Comparison of ENCODE assay signal across 22 mouse cellular contexts in genomic region chr14:101001070-101001469, GRCm38 (mm10).
"Had no signal": no experiment of that assay in that cellular context is flagged by ENCODE, and none has a peak within 500 bp of the region (broad histone marks: within the 10 kb centered on the region; RNA-seq: fewer than 3 reads in every experiment).

No protein-coding gene starts in this region.

- ATAC-seq: forebrain, embryonic 15.5 days; forebrain, postnatal 0 days; hindbrain, postnatal 0 days; intestine, embryonic 16.5 days; liver, embryonic 12.5 days had no signal

- H3K4me1 ChIP-seq: forebrain, embryonic 15.5 days; heart, embryonic 13.5 days; heart, embryonic 15.5 days; hindbrain, embryonic 13.5 days; hindbrain, embryonic 15.5 days; limb, embryonic 13.5 days; limb, embryonic 15.5 days; liver, embryonic 12.5 days had no signal

- H3K9me3 ChIP-seq: forebrain, embryonic 15.5 days; heart, embryonic 13.5 days; heart, embryonic 15.5 days; hindbrain, embryonic 13.5 days; hindbrain, embryonic 15.5 days; limb, embryonic 13.5 days; limb, embryonic 15.5 days; liver, embryonic 12.5 days had no signal

- H3K9ac ChIP-seq: forebrain, embryonic 15.5 days; forebrain, postnatal 0 days; heart, embryonic 13.5 days; heart, embryonic 15.5 days; hindbrain, embryonic 13.5 days; hindbrain, embryonic 15.5 days; limb, embryonic 13.5 days; limb, embryonic 15.5 days; liver, embryonic 12.5 days; liver, embryonic 14.5 days had no signal

- H3K27ac ChIP-seq: forebrain, embryonic 15.5 days; heart, adult 2 months; heart, embryonic 13.5 days; heart, embryonic 15.5 days; hindbrain, embryonic 13.5 days; hindbrain, embryonic 15.5 days; hindbrain, postnatal 0 days; limb, embryonic 13.5 days; limb, embryonic 15.5 days; liver, embryonic 12.5 days; liver, embryonic 14.5 days had no signal

- DNase-seq: forebrain, postnatal 0 days; gastrocnemius, postnatal 14 days; gastrocnemius, postnatal 36 days; heart, adult 11 months; heart, adult 2 months; heart, postnatal 14 days; heart, postnatal 36 days; layer of hippocampus, adult 9-11 months; layer of hippocampus, postnatal 36 days; left cerebral cortex, postnatal 4 days had no signal

- H3K36me3 ChIP-seq: forebrain, embryonic 15.5 days; heart, embryonic 13.5 days; heart, embryonic 15.5 days; hindbrain, embryonic 13.5 days; hindbrain, embryonic 15.5 days; limb, embryonic 13.5 days; limb, embryonic 15.5 days; liver, embryonic 12.5 days had no signal

- H3K4me2 ChIP-seq: forebrain, embryonic 15.5 days; heart, embryonic 11.5 days; heart, embryonic 13.5 days; heart, embryonic 15.5 days; hindbrain, embryonic 13.5 days; hindbrain, embryonic 15.5 days; limb, embryonic 13.5 days; limb, embryonic 15.5 days; liver, embryonic 12.5 days had no signal

- H3K4me3 ChIP-seq: forebrain, embryonic 15.5 days; heart, adult 2 months; heart, embryonic 13.5 days; heart, embryonic 15.5 days; hindbrain, embryonic 13.5 days; hindbrain, embryonic 15.5 days; limb, embryonic 13.5 days; limb, embryonic 15.5 days; liver, embryonic 12.5 days had no signal

- H3K27me3 ChIP-seq: forebrain, embryonic 15.5 days; heart, embryonic 13.5 days; heart, embryonic 15.5 days; hindbrain, embryonic 13.5 days; hindbrain, embryonic 15.5 days; limb, embryonic 13.5 days; limb, embryonic 15.5 days; liver, embryonic 12.5 days had no signal
